Mouse (Mus musculus) T-helper 2 cell (primary cell): ENCODE measurements around the gene Cd68.
"Not testable (repeated sequence)": the region's sequence is repeated elsewhere in the genome, so short reads cannot be mapped to it uniquely, and the experiment has no call there.

Experiments used
- in situ Hi-C: fragments of 300-600 bp; cut with MboI, MseI; formaldehyde crosslinking; loops from one replicate; pipeline ENCODE4 v1.15.1; 2025; ENCODE audit warnings: high pct_unique_total_duplicates

The Cd68 gene

DNA sequence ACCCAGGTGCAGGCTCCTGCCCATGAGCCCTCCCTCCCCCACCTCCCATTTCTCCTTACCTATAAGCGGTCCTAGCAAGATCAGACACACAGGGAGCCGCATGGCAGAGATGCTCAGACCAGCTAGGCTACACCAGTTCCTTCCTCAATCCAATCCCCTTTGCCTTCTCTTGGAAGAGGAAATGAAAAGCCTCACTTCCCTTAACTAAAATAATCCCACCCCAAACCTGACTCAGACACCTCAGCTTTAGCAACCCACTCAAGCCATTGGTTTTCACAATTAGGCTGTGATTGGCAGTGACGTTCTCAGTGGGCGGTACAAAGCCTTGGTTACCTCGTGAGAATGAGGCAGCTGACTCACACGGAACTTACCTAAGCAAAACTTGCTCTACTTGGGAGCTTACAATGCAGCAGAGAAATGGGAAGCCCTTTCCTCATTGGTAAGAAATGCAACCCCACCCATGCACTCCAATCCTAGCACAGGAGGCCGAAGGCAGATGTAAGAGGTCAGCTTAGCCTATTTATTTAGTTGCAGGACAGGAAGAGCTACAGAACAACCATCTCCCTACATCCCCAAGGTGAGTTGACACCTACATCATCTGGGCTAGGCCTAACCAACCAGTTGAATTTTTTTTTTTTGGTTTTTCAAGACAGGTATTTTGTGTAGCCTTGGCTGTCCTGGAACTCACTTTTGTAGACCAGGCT lies at the start of gene Cd68:
Cd68 (minus strand) TSS at position 193 of the 704 bp plus-strand sequence.
- in situ Hi-C loops, result loop anchor here (10.0 kb wide), 2 partner anchors 81 to 571 kb away; partner anchors contain the start of genes Per1, Trp53 and Wrap53

GRCm38 (mm10) chr11:69715482-69715881 lies 49.5 kb upstream of the Cd68 start:
- in situ Hi-C loops, result no loop called here

- in situ Hi-C loops, result no loop called here
Measured at GRCm38 (mm10) chr11:69714636-69715329, 48.8 kb upstream of the Cd68 start.

DNA sequence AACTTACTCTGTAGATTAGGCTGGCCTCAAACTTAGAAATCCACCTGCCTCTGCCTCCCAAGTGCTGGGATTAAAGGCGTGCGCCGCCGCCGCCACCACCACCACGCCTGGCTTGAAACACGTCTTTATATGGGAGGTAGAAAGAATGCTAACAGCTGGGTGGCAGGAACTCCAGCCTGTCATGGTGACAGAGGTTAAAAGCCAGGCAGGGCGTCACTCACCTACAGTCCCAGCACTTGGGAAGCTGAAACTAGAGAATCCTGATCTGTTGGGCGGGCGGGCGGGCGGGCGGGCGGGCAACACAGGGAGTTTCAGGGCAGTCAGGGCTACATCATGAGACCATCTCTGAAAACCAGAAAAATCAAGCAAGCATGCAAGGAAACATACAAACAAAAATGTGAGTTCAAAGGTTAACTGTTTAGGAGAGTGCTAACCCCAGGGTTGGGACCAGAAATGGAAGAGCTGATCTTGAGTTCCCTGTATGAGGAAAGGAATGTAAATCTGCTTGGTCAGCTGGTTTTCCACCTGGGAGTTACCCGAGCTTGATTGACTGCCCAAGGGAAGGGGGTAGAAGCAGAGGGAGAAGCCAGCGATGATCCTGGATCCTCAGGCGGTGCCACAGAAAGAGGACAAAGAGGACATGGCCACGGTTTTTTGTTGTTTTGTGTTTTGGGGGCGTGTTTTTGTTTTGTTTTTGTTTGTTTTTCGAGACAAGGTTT lies 47.2 kb upstream of the Cd68 start:
- in situ Hi-C loops, result no loop called here

DNA sequence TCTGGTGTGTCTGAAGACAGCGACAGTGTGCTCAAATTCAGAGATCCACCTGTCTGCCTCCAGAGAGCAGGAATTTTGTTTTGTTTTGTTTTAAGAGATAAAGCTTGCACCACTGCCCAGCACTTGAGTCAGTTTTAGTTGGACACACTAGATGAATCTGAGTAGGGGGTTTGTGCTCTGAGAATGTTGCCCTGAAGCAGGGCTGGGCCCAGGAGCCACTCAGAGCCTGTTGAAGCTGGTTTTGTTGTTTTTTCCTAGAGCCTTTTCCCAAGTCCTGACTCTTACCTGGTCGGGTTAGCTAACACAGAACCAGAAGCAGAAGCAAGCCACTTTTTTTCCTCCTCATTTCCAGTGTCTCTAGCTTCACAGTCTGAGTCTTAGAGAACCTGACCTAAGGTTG lies 45.1 kb upstream of the Cd68 start:
- in situ Hi-C loops, result no loop called here

DNA sequence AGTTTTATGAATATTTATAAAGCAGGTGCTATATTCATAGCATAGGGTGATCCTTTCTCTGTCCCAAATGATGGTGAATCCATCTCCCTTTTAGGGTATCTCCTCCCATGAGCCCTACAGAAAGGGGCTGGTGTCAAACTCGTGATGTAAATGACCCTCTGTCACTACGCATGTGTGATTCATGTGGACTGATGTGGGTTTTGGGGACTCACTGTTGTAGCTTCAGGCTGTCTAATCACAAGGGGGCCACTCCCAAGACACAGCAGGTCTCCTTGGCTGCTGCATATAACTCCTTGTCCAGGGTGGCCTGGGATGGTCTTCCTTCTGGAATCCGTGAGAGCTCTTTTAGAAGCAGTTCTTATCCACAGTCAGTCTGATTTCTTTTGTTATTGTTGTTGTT lies 44.5 kb upstream of the Cd68 start:
- in situ Hi-C loops, result no loop called here

GRCm38 (mm10) chr11:69709554-69710446 lies 43.8 kb upstream of the Cd68 start:
- in situ Hi-C loops, result no loop called here

DNA sequence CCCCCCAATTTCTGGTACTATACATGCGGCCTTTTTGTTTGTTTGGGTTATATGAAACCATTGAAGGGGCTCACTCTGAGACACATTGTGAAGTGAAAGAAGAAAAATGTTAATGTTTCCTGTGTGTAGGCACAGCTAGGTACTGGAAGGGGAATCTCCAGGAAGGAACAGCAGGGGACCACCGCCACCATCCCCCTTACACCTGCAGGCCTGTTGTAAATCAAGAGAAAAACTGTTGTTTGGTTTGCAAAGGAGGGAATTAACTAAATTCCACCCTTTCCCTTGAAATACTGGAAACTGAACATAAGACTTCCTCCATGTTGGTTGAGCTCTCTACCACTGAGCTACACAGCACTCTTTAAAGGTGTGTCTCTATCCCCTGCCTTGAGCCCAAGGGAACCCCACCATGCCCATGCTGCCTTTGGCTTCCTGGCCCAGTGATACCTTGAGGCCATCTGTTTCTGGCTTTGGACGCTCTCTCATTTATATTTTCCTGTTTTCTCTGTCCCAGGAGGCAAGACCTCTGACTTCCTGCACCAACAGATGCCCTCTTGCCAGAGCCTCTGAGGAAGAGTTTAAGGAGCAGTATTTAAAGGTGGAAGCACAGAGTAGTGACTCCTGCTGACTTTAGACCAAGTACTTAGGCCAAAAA lies 42.8 kb upstream of the Cd68 start:
- in situ Hi-C loops, result no loop called here

DNA sequence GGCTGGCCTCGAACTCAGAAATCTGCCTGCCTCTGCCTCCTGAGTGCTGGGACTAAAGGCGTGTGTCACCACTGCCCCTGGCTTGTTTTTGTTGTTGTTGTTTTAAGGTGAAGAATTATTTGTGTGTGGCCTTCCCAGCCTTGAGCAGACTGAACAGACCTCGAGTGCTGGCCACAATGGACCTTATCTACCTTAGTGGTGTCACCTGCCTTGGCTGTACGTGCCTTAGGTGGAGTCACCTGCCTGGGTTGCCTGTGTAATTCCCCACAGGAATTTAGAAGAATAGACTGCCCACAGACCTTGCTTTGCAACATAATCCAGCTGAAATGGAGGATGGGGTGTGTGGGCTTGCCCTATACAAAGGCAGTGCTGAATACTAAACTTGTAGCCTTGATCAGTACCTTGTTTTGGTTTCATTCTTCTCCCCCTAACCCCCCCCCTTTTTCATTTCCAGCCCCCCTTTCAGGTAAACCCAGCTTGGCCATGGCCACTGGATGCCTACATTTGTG lies 42.0 kb upstream of the Cd68 start:
- in situ Hi-C loops, result no loop called here

DNA sequence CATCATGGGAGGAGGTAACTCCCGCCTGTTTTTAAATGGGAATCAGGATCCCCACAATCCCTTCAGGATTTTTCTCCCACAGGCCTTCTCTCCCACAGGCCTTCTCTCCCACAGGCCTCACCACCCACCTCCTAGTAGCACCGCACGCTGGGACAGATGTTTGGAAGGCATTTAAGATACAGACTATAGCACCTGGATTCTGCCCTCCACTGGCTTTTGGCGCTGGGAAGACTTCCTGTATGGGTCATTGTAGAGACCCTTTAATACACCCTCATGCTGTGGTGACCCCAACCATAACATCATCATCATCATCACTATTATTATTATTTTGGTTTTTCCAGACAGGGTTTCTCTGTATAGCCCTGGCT lies 41.5 kb upstream of the Cd68 start:
- in situ Hi-C loops, result no loop called here

DNA sequence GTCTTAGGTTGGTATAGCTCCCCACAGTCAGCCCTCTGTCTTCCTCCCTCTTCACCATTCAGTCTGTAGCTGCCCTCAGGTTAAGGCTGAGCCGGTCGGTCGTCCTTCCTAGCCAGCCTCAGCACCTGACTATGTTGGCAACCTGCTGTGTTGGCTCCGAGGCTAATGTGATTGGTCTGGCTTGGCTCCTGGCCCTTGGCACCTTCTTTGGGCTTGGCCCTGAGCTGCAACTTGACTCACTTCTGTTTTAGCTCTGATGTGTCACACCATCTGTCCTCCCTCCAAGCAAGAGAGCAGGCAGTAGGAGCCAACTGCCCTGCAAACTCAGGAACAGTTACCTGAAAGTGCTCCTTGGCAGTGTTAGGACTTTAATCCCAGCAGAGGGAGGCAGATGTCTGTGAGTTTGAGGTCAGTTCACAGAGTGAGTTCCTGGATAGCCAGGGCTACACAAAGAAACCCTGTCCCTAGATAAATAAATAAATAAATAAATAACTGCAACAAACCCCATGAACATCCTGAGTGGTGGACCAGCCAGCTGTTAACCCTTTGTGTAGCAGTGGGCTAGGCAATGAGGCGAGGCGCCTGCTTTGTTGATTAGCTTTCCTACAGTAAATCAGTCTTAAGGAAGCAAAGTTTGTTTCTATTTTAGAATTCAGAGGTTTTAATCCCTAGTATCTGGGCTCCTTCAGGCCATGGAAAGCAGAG lies 41.0 kb upstream of the Cd68 start:
- in situ Hi-C loops, result no loop called here

GRCm38 (mm10) chr11:69704613-69705010 lies 38.7 kb upstream of the Cd68 start:
- in situ Hi-C loops, result no loop called here

DNA sequence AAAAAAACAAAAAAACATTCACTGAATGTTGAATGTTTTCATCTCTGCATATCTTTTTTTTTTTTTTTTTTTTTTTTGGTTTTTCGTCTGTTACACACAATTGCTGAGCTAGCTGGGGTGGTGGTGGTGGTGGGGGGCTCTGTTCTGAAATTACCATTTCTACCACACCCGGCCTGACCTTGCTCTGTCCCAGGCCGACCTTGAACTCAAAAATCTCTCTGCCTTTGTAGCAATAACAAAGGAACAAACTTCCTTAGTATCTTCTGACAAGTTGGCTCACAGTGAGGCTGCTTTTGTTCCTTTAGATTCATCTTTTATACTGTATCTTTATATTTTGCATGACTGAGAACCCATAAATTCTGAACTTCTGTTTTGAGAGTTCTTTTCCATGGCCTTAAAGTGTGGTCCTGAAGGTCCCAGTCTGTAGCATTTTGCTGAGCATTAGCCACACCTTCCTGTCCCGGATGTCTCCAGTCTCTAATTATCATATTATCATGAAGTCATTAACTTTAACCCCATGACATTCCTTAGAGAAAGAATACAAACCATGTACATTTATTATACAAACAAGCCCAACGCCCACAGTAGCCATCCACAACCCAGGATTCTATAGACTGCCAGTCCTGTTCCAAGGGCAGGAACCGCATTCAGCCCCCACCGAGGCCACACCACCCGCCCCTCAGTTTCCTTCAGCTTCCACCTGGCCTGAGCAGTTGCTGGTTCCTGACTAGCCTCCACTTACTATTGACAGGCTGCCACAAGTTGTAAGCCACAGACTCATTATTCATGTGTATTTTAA lies 38.1 kb upstream of the Cd68 start:
- in situ Hi-C loops, result no loop called here

DNA sequence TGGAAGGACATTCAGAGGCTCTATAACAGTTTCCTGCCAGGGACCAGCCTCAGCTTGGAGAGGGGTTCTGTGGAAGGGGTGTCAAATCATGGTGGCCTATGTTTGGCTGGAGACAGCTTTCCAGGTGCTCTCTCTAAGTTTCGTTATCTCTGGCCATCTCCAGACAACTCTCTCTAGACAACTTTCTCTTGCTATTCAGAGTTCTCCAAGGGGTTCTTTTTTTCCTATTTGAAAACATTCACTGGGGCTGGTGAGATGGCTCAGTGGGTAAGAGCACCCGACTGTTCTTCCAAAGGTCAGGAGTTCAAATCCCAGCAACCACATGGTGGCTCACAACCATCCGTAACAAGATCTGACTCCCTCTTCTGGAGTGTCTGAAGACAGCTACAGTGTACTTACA lies 37.4 kb upstream of the Cd68 start:
- in situ Hi-C loops, result not testable (repeated sequence)

DNA sequence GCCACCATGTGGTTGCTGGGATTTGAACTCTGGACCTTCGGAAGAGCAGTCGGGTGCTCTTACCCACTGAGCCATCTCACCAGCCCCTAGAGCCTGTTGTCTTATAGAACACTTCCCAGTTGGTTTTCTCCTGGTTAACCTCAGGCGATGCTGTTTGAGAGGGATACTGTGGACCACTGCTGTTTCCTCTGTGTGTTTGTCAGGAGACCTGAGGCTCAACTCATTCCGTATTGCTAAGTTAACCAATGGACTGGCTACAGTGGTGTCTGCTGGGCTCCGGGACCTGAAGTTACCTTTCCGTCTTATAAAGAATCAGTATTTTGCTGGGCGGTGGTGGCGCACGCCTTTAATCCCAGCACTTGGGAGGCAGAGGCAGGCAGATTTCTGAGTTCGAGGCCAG lies 36.9 kb upstream of the Cd68 start:
- in situ Hi-C loops, result not testable (repeated sequence)

DNA sequence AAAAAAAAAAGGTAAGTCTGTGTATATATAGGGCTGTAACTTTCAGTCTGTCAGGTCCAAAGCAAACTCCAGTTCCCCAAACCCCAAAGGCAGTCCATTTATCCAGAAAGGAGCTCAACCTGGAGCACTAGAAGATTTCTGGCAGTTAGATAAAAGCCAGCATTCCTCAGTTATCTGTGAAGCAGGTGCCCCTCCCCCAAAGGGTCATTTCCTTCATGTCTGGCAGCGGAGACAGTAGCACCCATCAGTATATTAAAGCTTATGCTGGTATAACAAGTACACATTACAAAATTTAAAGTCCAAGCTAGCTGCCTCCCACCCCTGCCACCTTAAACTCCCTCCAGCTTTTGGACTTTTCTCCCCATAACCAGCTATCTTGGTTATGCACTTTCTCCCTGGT lies 33.6 kb upstream of the Cd68 start:
- in situ Hi-C loops, result no loop called here

DNA sequence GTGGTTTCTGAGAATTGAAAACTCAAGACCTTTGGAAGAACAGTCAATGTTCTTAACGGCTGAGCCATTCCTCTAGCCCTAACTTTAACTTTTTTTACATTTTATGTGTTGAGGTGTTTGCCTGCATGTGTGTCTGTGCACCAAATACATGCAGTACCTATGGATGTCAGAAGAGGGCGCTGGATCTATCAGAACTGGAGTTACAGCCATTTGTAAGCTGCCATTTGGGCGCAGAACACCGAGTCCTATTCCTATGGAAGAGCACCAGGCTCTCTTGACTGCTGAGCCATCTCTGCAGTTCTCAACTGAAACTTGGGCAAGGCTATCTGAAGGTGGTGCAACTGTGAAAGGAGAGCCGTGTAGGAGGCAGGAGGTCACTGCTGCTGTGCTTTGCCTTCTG lies 32.6 kb upstream of the Cd68 start:
- in situ Hi-C loops, result no loop called here

- in situ Hi-C loops, result no loop called here
Measured at GRCm38 (mm10) chr11:69697396-69697795, 31.4 kb upstream of the Cd68 start.

DNA sequence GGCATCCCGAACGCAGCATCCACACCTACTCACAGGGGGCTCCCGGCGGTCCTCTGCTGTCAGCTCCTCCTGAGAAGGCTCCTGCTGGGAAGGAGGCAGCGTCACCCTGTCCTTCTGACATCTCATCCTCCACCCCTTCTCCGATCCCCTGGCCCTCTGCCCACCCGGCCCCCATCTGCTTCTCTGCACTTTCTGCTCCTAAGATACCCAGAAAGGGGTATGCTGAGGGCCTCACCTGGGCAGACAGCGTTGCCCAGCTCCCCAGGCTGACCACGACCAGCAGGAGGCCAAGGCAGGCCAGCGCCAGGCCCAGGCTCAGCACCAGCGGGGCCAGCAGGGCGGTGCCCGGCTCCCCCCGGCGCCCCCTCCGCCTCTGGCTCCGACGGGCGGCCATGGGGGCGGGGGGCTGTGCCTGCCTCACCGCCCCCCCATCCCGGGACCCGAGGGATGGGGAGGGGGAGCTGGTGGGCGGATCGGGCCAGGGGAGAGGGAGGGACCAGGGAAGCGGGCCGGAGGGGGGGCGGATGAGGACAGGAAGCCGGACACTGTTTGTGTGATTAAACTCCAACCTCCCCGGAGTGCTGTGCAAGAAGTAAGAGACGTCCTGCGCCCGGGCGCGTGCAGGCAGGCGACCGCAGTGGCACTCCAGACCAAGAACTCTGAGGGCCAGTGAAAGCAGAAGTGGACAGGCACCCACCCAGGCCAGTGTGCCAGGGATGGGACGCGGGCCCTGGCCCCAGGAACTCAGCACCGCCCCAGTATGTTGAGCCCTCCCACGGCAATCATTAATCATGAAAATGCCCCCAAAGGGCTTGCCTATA lies 29.6 kb upstream of the Cd68 start, which contains the start of the genes Tnfsf12 and Tnfsfm13:
Tnfsf12 (minus strand) TSS at position 489 of the 821 bp plus-strand sequence.
Tnfsfm13 (minus strand) TSS at position 738 of the 821 bp plus-strand sequence.
- in situ Hi-C loops, result no loop called here
